Mouse (Mus musculus) Muller cell, postnatal 12 days (primary cell): ENCODE results near the gene Gm13539.
"Not testable (repeated sequence)": the region's sequence is repeated elsewhere in the genome, so short reads cannot be mapped to it uniquely, and the experiment has no call there.

Source experiments
- DNase-seq: peaks from one replicate; pipeline ENCODE4 v3.0.0-alpha.2; 2015; ENCODE audit errors: inconsistent ontology term

The Gm13539 gene

DNA sequence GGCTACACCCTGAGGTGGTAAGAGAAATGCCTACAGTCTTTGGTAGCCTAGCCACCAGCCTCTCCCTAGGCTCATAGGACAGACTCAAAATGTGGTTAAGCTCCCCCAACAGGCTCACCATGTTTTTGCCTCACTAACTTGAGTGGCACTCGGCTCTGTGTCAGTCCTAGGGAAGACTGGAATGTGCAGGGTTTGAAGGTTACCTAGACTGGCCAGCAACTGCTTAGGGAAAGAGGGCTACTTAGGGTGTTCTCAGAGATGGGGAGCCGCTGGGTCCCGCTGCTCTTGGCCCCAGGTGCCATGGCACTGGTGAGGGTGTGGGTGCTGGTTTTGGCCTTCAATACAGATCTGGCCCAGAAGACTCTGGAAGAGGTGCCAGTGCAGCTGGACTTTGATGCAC, at the start of gene Gm13539:
Gm13539 (plus strand) TSS at position 301 of the 400 bp plus-strand sequence.
- no peak for DNase-seq

DNA sequence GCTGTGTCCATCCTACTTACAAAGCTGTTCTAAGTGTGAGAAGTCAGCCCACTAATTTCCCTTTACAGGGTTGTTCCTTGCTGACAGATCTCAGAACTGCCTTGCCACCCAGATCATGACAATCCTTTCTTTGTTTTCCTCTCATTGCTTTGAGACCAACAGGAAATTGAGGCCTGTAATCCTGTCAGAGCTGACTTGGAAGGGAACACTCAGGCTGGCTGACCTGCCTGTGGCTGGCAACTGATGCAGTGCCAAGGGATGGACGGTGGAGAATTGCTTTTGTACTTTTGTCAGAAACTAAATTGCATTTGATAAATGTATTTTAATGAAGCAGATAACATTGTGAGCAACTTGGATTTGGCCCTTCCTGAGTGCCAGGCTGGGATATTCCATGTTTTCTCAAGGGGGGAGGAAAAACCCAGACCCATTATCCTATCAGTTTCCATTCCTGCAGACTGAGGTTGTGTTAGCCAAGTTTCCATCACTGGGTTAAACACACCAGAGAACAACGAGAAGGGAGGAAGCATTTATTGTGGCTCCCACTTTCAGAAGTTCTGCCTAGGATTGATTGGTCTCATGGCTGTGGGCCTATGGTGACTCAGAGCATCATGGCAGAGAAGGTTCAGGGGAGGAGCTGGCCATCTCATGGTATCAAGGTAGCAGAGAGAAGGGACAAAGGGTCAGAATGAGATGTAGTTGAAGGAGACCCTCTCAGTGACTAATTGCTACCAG, 48.7 kb upstream of the Gm13539 start:
- DNase-seq = peak; percentile 30

DNA sequence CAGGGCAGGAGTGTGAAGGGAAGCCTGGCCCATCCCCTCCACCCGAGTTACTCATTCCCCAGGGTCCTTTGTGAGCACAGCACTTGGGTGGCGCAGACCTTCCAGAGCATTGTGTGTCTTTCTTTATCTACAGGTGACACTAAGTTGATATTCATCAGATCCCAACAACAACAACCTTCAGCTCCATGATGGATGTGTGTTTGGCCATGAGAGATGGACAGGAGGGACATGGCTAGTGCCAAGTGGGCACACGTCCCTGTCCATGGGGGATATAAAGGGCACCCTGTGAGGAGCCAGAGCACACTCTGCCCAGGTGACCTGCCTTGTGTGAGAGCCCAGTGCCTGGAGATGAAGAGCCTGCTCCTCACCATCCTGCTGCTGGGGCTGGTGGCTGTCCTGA, 45.3 kb upstream of the Gm13539 start, which contains the start of gene Obp2b:
Obp2b (plus strand) TSS at position 301 of the 400 bp plus-strand sequence.
- DNase-seq = not testable (repeated sequence)

DNA sequence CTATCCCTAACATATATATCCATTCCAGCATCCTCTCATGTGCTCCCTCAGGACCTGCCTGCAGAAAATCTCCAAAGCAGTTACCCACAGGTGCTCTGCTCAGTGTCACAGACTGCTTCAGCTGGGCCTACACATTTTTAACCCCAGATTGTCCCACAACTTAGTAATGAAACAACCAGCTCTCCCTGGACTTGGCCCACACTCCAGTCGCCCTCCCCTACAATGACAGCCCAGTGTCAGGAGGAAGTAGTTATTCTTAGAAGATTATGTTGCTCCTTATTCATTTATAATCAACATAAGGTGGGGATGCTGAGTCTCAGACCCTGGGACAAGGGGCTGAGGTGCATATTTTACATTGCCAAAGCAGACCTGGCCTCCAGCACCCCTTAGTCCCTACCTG, 40.4 kb upstream of the Gm13539 start:
- DNase-seq = no peak

DNA sequence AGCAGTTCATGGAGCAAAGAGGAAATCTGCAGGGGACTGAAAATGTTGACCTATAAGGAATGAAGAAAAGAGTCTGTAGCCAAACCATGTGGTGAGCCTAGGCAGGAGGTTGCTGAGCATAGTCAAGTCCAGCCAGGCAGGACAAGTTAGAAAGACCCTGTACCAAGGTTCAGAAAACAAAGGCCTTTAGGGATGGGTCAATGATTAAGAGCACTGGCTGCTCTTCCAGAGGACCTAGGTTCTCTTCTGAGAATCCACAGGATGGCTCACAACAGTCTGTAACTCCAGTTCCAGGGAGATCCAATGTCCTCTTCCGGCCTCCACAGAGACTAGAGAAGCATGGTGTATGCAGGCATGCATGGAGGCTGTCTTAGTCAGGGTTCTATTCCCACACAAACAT, 27.9 kb upstream of the Gm13539 start:
- DNase-seq = no peak

DNA sequence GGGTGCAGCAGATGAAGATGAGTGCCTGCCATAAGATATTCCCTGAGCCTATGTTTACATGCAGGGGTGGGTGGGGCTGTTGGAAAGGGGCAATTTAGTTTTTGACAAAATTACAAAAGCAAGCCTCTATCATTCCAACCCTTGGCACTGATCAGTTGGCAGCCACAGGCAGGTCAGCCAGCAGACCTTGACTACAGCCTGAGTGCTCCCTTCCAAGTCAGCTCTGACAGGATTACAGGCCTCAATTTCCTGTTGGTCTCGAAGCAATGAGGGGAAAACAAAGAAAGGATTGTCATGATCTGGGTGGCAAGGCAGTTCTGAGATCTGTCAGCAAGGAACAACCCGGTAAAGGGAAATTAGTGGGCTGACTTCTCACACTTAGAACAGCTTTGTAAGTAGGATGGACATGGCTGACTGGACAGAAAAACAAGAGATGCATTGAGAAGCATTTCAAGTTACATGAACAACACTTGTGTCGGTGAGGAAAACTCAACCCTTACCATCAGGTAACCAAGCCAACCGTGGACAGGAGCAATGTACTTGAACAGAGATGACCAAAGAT, 23.9 kb upstream of the Gm13539 start:
- no peak for DNase-seq

DNA sequence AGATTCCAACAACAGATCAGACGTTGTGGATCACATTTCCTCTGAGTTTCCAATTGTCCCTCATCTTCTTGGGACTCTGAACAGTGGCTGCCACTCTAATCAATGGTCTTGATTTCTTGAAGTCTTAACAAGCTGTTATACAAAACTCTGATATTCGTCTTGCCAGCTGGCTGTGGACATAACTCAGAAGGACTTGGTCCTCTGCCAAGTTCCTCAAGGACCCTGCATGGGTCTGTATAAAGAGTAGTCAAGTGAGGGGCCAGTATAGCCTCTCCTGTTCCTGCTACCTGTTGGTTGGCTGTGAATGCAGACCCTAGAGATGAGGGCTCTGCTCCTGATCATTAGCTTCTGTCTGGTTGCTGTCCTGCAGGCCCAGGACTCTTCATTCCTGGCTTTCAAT, 16.8 kb upstream of the Gm13539 start, which contains the start of gene Lcn3:
Lcn3 (plus strand) TSS at position 301 of the 400 bp plus-strand sequence.
- no peak for DNase-seq

DNA sequence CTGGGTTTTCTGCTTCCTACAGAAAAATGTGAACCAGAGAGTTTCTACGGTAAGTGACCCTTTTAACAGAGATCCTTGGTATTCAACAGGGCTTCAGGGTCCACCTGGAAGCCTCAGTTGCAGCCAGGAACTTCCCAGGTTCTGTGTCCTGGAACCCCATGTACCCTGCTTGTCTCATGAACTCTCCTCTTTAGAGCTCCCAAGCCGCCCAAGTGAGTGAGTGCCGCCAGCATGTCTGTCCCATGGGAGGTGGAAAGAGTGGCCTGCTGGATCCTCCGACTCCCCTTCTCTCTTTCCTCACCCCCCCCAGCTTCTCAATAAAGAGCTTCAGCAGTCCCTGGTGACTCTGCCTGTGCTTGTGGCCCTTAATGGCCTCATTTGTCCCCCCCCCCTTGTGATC, 14.3 kb upstream of the Gm13539 start:
- DNase-seq = no peak

DNA sequence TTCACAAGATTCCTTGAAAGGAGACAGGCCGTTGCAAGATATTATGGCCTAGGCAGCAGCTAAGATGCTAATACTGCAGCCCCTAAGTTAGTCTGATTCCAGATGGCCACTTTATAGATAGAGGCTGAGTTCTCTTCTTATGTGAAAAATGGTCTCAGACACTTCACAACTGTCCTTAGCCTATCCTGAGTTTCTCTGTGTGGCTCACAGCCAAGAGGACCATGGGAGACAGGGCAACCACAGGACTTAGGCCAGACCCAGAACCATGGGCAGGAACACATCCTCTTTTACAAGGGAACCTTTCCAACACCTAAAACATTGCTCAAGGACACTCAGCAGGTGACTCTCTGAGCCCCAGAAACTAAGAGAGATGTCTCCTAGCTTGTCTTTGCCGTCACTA, 8.6 kb upstream of the Gm13539 start:
- DNase-seq = no peak

DNA sequence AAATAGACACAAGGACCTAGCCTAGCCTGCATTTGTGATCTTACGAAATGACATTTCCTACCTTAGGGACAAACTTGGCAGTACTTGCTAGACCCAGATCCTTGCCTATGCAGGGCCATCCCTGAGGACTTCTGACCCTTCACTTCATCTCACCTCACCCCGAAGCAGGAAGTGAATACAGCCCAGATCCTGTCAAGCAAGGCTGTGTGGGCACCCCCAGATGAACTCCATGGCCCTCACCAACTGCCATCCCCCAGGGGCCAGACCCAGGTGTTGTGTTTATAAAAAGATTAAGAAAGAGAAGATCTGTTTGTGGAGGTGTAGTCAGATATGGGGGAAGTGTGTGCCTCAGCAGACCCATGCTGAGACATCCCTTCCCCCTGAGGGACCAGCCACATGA, 7.4 kb upstream of the Gm13539 start:
- no peak for DNase-seq

DNA sequence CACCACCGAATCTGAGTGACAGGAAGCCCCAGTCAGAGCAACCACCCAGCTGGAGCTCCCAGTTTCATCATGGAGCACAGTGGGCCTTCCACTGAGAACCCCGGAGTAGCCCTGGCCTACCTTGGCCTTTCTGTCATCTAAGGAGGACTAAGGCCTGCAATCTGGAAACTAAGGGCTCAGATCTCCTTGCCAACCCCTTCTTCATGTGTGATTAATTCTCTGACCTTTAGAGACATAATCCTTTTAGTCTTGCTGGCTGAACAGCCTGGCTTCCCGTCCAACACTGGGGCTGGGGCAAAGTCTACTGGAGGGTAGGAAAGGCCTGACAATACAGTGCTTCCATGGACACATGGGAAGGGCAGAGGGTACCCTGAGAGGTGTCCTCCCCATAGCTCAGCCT, 6.1 kb upstream of the Gm13539 start:
- no peak for DNase-seq

DNA sequence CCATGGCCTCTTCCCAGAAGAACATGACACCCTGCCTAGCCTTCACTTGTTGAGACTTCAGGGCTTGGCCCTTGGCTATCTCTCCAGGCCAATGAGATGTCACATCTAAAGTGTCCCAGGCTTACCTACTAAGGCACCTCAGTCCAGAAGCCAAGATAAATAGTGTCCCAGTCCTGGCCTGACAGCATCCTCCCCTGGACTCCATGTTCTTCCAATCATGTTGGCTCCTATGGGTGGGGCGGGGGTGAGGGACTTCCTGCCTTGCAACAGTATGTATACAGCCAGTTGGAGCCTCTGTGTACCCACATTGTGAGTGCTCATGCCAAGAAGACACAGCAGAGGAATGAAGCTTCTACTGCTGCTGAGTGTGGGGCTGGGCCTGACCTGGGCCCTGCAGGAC, 5.3 kb upstream of the Gm13539 start, which contains the start of gene Lcn11:
Lcn11 (plus strand) TSS at position 301 of the 400 bp plus-strand sequence.
- DNase-seq = no peak

DNA sequence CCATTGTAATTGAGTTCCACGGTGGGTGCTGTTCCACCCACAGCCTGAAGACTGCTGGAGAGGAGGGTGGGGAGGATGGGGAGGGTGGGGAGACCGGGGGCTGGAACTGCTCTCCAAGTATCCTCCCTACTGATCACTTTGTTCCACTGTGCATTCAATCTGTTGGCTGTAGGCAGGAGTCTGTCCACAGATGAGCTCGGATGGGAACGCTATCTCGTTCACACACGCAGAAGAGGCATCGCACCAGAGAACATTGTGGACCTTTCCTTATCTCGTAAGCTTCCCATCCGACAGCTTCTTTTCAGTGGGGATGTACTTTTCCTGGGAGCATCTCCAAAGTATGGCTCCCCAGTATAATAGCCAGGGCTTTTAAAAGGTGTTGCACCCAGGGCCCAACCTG, 3.0 kb upstream of the Gm13539 start:
- no peak for DNase-seq

DNA sequence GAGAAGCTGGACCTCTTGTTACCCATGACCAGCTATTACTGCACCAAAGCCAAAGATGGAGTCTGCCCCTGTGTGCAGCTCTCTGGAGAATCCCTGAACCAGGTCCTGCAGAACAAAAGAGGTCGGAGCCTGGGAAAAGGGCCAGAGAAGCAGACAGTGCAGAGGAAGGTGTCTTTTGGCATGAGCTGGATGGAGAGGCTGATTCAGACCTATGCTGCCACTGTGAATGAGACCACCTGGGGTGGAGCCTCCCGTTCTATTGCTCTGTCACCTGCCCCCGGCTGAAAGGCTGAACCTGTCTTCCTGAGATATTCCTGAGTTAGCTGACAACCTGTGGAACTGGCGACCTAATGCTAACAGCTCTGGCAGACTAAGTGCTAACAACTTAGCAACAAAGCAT, 1.1 kb upstream of the Gm13539 start:
- no peak for DNase-seq

DNA sequence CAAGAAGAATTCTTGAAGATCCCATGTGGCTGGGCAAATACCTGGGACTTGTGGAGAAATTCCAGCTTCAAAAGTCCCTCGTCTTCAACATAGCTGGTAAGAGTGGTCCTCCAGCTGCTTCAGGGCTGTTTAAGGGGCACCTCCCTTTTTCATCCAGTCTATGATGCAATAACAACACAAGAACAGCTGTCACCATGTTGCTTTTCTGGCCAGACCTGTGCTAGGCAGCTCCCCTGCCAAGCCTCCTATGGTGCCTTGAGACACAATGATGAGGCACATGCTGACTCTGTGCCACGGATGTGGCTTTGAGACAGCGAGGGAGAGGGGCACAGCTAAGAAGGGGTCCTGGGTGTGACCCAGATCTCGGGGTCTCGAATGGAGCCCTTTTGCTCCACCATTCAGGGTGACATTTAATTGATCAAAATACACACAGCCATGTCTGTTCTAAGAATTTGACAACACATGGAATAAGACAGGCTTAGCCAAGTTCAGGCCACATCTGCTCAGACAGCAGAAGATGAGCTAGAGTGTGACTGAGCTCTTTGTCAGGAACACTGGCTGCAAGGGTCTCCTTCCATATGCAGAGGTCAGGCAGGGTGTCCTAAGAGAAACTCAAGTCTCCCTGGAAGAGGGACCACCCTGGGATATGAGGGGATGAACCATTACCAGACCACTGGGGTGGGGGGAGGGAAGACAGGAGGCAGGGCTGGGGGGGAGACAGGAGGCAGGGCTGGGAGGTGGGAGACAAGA, 3.7 kb downstream of the Gm13539 start:
- no peak for DNase-seq

DNA sequence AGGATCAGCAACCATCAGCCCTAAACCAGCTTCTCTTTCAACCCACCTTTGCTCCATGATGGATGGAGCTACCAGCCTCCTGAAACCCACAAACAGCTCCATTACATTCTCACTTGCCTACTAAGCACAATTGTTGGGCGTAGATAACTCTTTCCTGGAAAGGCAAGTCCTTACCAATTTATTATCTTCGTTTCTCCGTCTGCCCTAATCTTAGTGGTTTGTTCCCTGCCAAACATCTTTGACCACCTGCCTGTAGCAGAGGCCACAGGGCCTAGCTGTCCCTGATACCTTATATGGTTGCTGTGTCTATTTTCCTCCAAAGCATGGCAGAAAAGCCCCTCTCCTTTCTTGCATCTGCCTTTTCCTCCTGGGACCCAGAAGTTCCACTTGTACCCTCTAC, 7.0 kb downstream of the Gm13539 start:
- no peak for DNase-seq

DNA sequence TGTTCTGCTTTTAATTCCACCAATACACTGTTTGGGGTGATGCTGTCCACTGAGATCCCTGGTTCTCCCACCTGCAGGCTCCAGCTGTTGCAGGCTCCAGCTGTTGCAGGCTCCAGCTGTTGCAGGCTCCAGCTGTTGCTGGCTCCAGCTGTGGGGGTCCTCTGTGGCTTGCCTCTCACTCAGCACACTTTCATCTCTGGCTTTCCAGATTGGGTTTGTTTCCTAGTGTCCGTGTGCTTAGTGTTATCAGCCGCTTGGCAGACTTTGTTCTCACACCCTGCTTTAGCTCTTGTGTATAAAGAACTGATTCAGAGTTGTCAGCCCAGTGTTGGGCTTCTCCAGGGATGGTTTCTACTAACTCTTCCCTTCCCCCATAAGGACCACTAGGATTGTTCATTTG, 15.6 kb downstream of the Gm13539 start:
- DNase-seq = no peak

DNA sequence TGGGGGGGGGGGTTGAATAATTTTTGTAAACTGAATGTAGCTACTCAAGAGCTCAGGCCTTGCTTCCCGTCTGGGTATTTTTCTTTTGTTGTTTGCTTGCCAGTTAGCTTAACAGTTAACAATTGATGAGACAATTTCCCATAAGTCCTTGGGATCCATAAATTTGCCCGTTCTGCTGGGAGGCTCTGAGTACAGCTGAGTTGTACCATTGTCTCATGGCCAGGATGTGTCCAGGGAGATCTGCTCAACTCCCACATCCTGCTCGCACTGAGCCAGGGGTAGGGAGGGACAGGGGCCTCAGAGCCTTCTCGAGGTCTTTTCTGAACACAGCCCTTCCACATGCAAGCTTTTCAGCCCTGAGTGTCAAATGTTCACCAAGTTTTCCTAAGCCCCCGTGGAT, 16.0 kb downstream of the Gm13539 start:
- no peak for DNase-seq

DNA sequence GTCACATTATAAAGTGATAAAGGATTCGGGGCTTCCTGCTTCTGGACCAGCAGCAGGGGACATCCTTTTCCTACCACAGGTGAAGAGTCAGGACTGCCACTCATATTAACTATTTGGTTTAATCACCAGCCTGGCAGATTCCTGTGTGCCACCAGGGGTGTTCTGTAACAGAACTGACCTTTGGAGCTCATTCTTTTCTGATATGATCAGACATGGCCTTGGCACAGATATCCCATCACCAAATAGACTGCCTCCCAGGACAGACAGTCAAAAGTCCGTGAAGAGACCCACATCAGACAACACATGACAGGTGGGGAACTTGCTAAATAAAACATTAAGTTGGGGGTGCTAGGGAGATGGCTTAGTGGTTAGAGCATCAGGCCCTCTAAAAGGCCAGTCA, 29.7 kb downstream of the Gm13539 start:
- DNase-seq = no peak

DNA sequence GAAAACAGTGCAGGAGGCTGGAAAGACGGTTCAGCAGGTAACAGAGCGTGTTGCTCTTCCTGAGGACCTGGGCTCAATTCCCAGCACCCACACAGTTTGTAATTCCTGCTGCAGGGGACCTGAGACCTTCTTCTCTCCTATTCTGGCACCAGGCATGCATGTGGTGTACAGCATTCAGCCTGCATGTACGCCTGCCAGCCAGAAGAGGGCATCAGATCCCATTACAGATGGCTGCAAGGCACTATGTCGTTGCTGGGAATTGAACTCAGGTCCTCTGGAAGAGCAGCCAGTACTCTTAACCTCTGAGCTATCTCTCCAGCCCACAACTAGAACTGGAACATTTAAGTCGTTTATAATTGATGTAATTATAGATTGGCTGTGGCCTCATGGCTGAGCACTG, 31.3 kb downstream of the Gm13539 start:
- DNase-seq = no peak

DNA sequence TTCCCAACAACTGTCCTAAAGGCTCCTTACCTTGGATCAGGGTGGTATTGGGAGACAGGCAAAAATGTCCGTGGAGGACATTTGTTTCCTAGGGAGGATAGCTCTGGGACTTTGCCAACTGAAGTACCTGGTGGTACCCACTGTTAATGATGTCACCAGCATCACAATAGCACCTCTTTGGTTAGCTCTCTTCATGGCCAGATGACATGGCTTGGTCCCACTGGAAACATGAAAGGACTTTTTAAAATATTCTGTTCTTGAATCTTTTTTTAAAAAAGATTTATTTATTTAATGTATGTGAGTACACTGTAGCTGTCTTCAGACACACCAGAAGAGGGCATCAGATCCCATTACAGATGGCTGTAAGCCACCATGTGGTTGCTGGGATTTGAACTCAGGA, 33.7 kb downstream of the Gm13539 start, which contains the start of gene Glt6d1:
Glt6d1 (minus strand) TSS at position 101 of the 400 bp plus-strand sequence.
- DNase-seq = not testable (repeated sequence)

DNA sequence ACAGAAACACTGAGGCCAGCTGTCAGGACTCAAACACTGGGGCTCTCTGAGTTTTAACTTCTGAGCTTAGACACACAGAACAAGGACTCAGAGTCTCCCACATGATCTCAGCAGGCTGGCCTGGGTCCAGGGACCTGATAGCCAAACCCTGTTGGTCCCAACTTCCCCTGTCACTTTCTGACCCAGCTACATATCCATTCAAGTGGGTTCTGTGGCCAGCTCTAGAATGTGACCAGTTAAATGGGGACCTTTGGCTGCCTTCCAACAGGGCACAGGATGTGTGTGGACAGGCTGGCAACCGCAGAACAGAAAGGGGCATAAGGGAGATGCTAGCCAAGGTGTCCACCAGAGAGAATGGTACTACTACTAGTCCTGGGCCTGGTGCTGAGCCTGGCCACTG, 40.7 kb downstream of the Gm13539 start, which contains the start of gene Lcn9:
Lcn9 (plus strand) TSS at position 348 of the 400 bp plus-strand sequence.
- DNase-seq = peak; percentile 83

DNA sequence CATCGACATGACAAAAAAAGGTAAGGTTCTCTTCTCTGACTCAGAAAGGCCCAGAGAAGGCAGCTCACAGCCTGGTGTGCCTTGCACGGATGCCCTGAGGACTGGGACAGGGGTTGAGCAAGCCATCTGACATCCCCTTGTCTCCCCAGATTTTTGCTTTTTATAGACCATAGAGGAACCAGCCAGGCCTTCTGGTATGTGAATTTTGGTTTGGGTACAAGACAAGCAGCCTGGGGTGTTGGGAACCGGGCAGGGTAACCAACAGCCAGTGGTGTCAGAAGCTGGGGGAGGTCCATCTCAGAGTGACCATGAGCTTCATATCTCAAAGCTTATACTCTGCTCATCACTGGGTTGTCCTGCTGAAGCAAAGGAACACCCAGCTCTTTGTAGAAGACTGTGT, 42.7 kb downstream of the Gm13539 start:
- no peak for DNase-seq
